Mouse (Mus musculus): ENCODE results near the gene Btg4.

DNA sequence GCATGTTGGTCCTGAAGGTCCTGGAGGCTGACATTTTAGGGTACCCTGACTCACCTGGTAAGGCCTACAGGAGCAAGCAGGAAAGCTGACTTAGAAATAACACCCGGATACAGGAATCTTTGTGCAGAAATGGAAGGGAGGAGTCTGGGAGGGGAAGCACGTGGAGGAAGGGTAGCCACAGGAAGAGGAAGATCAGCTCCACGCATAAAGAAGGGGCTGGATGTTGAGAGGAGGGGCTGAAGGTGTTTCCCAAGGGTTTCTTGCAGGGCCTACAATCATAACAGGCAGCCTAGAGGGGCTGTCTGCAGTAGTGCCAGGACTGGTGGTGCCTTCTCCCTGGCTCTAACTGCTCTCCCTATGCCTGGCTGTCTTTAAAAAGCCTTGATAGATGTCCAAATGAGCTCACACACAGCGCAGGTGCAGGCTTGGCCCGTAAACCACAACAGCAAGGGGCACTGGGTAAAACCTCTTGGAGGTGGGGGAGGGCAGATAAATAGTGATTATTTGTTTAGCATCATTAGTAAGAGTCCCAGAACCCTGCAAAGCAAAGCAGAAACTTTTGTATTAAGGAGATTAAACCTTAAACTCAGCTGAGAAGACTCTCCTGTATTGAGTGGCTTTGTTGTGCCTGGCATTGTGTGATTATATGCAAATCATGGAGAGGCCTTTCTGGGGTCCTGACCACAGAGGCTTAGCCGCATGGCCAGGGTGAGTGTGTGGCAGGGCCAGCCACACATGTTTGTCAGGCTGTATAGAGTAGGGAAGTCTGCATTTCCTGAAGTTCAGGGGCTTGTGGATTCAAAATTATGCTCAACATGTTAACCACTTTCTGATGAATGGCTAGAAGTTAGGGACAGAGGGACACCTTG lies 104.8 kb downstream of the Btg4 start, which contains the start of gene Gm32742:
- TF ChIP-seq CTCF (IDR thresholded peaks at IDR 0.05; ENCODE audit: borderline replicate concordance, control insufficient read depth, extremely low read depth, insufficient read depth, low read length, poor library complexity) (no peak), POLR2A (IDR thresholded peaks at IDR 0.05; ENCODE audit: control insufficient read depth, extremely low read depth, insufficient read depth, low read length, poor library complexity) (no peak)

Measured in thymus, adult 2 months (tissue).